Mouse (Mus musculus) left cerebral cortex, adult 8-10 months (tissue): ENCODE measurements around the gene Olfr131. TPM values are rescaled to one million over a fixed set of nuclear protein-coding genes. Genes with fewer than 3 reads are reported as not detected.
"Not testable (repeated sequence)": the region's sequence is repeated elsewhere in the genome, so short reads cannot be mapped to it uniquely, and the experiment has no call there.

Source experiments
- DNase-seq, 2 experiments: peaks; one replicate each; pipeline ENCODE4 v3.0.0; 2022; ENCODE audit warnings: low spot score in 2 of 2
- total RNA-seq, 4 experiments: library from RNA; stranded (reverse); gene quantifications; 2 replicates each; pipeline ENCODE4 v1.2.4; 2022

Olfr131 gene
- total RNA-seq = not detected

DNA sequence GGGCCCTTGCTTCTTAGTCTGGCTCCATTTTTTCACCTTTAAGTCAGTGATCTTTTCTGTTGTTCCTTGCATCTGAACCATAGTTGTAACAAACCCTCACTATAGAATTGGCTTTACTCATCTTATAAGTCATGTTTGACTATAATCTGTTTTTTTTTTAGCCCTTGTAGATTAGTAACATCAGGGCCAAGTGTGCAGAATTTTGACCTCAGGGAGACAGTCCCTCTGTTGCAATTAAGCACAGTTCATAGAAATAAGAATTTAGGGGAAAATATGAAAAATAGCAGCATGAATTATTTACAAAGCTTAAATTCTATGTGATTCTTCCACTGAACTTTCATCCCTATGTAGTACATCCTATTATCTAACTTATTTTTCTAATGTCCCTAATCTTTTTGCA, at the start of gene Olfr131:
Olfr131 (minus strand) TSS at position 101 of the 400 bp plus-strand sequence.
- DNase-seq = no peak

DNA sequence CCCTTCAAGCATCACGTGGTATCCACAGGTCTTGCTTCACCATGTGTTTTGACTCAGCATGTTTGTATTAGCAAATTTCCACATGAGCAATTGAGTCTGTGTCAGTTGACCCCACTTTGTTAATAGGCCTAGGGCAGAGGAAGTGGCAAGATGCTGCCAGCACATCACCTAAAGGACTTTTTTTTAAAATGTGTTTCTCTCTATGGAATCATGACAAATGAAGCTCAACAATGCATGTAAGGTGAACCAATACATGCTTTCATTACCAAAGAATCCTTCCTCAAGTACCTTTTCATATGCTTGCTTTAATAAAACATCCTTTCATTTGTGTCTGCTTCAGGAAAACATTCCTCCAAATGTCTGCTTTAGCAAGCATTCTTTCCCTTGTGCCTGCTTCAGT, 45.9 kb upstream of the Olfr131 start, which contains the start of gene Olfr132:
Olfr132 (minus strand) TSS at position 101 of the 400 bp plus-strand sequence.
- no peak for DNase-seq

GRCm38 (mm10) chr17:38125371-38125770, 36.9 kb upstream of the Olfr131 start:
- DNase-seq = not testable (repeated sequence)

DNA sequence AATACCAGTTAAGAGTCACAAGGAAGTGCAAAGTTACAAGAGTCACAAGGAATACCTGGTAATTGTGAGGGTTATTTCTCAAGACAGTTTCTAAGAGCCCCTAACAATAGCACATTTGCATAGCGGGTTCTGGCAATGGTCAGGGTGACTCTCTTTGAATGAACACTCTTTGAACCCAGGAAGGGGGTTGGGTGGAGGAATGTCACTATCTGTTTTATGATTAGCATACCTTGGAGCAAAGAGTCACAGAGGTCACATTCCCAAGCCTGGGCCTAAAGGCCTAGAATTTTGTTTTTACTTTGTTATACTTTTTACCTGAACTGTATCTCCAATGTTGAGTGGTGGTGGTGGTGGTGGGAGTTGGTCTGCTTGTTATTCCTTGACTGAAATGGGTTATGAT, 35.7 kb upstream of the Olfr131 start:
- not testable (repeated sequence) for DNase-seq

DNA sequence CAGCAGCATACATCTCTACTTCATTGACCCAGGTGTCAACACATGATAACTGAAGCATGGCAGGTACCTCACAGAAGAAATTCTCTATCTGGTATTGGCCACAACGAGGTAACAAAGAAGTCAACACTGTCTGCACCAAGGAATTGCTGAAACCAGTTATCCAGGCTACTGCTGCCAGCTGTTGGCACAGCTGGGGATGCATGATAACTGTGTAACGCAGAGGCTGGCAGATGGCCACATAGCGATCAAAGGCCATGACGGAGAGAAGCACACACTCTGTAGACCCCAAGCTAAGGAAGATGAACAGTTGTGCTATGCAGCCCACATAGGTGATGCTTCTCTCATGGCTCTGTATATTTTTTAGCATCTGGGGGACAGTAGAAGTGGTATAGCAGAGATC, 6.1 kb downstream of the Olfr131 start:
- DNase-seq = no peak

DNA sequence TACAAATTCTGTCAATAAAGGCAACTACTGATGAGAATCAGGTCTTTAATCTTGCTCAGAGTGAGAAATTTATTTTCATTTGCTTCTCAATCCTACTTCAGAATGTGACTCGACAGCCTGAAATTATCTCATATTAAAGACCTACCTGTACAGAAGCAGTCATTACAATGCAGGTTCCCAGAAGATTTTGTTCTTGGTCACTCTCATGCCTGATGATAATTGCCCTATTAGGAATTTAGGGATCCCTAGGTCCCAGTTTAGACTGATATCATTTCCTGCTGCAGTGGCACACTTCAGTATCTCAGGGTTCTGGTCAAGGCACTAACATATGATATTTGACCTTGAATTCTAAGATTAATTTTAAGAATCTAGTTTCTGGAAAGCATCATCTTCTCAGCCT, 24.9 kb downstream of the Olfr131 start, which contains the start of gene Olfr130:
Olfr130 (plus strand) TSS at position 301 of the 400 bp plus-strand sequence.
- DNase-seq = no peak

GRCm38 (mm10) chr17:38059979-38060378, 28.5 kb downstream of the Olfr131 start, which contains the start of gene Olfr129:
Gene Olfr129, minus strand, starts transcription at chr17:38060079.
- no peak for DNase-seq

Other genes starting within 250 kb of the Olfr131 start
- not detected for gene Olfr126, start 241.2 kb downstream of the Olfr131 start, total RNA-seq
- gene Olfr127, start 188.3 kb downstream of the Olfr131 start, total RNA-seq = not detected
- not detected for gene Olfr128, start 168.1 kb downstream of the Olfr131 start, total RNA-seq
- gene Olfr761, start 135.6 kb downstream of the Olfr131 start, total RNA-seq = not detected
- gene Olfr129, start 28.6 kb downstream of the Olfr131 start, total RNA-seq = not detected
- gene Olfr130, start 24.8 kb downstream of the Olfr131 start, total RNA-seq = not detected
- gene Olfr132, start 45.8 kb upstream of the Olfr131 start, total RNA-seq = not detected
- not detected for gene Olfr133, start 56.6 kb upstream of the Olfr131 start, total RNA-seq
- gene Olfr134, start 82.7 kb upstream of the Olfr131 start, total RNA-seq = not detected
- gene Olfr135, start 115.6 kb upstream of the Olfr131 start, total RNA-seq = not detected
- gene Olfr138, start 172.3 kb upstream of the Olfr131 start, total RNA-seq = not detected
- gene Olfr137, start 218.9 kb upstream of the Olfr131 start, total RNA-seq = not detected
- gene Olfr136, start 241.1 kb upstream of the Olfr131 start, total RNA-seq = not detected